Comparison of ENCODE assay signal across 9 mouse cellular contexts in genomic region chr9:86745926-86746581, GRCm38 (mm10). TPM values are rescaled to one million over a fixed set of nuclear protein-coding genes. Genes with fewer than 3 reads are reported as not detected.
DNase-seq lines count a peak whose midpoint lies in the region; ATAC-seq and TF ChIP-seq lines count a peak whose summit lies in the region.
"Had no signal": no experiment of that assay in that cellular context is flagged by ENCODE, and none has a peak within 500 bp of the region (broad histone marks: within the 10 kb centered on the region; RNA-seq: fewer than 3 reads in every experiment).

No protein-coding gene starts in this region.

- no peaks in the 10 kb centered on the region for H3K36me3 ChIP-seq in hindbrain, postnatal 0 days (ENCODE audit: insufficient read depth, low read length)

- H3K27me3 ChIP-seq in hindbrain, postnatal 0 days (ENCODE audit: insufficient read depth, low read length) = no peaks in the 10 kb centered on the region

- no peak overlapping the region for H3K9ac ChIP-seq in hindbrain, postnatal 0 days (replicated peaks; ENCODE audit: low read length)

- WGBS in hindbrain, postnatal 0 days = 28% methylated on average over 13 of the region's 13 CpGs

- H3K27ac ChIP-seq in hindbrain, postnatal 0 days = no peak overlapping the region

- peak; percentile 98 for TF ChIP-seq CTCF in hindbrain, postnatal 0 days (IDR thresholded peaks at IDR 0.05; ENCODE audit: low read depth)

- H3K4me1 ChIP-seq in hindbrain, postnatal 0 days (ENCODE audit: insufficient read depth, low read length) = peaks cover 9% of the 10 kb centered on the region

- no peak overlapping the region for H3K4me3 ChIP-seq in hindbrain, postnatal 0 days (ENCODE audit: low read length)

- no peak overlapping the region for H3K4me2 ChIP-seq in hindbrain, postnatal 0 days (ENCODE audit: low read depth, low read length)

- no peaks in the 10 kb centered on the region for H3K9me3 ChIP-seq in hindbrain, postnatal 0 days (ENCODE audit: low read length)

- DNase-seq in R1 (ENCODE audit: low read depth, low spot score) = peak; percentile 84
- DNase-seq in cerebellum, postnatal 14 days = peak; percentile 82 to 84
- peak; percentile 68 to 87 for DNase-seq in frontal cortex, postnatal 36 days (ENCODE audit: low spot score in 2 of 2)
- DNase-seq in hindbrain, postnatal 0 days (ENCODE audit: low spot score) = peak; percentile 93
- peak; percentile 75 for DNase-seq in left cerebral cortex, adult 11 months (ENCODE audit: low spot score)
- peak; percentile 76 for DNase-seq in right cerebral cortex, postnatal 25 days

- ATAC-seq in hindbrain, postnatal 0 days = peak; percentile 85
- 0 out of 2 replicates have a peak, but pooled peaks have one; percentile 35 for ATAC-seq in megakaryocyte, adult 5-6 weeks (ENCODE audit: poor library complexity, severe bottlenecking)
- ATAC-seq in erythroblast, adult 5-6 weeks (replicated peaks; ENCODE audit: low FRiP score, poor library complexity, severe bottlenecking) = no peak

RNA-seq across cellular contexts. Expression of gene Prss35, which starts 2.6 kb away (rescaled TPM):
- 5.0 and 8.6 TPM in 2 replicates for total RNA-seq in hindbrain, postnatal 0 days (2014; rRNA removed)
- polyA plus RNA-seq in hindbrain, postnatal 0 days (2015; fragmentation: Nextera tagmentation; extraction: Ambion mirVana) = 9.6 and 10.8 TPM in 2 replicates
- not detected in 2 replicates for total RNA-seq in megakaryocyte, adult 5-6 weeks (2015)
- total RNA-seq in megakaryocyte, adult 5-6 weeks (2017) = not detected in 2 replicates
- not detected in 2 replicates for total RNA-seq in erythroblast, adult 5-6 weeks (2015; ENCODE audit: low replicate concordance)
- total RNA-seq in erythroblast, adult 5-6 weeks (2017; ENCODE audit: low replicate concordance) = not detected in 2 replicates
- total RNA-seq: neutrophil, adult 5-6 weeks had no signal

RNA-seq across cellular contexts. Expression of gene Me1, which starts 50.3 kb away (rescaled TPM):
- 37.2 and 37.5 TPM in 2 replicates for total RNA-seq in hindbrain, postnatal 0 days (2014; rRNA removed)
- 75.0 and 76.5 TPM in 2 replicates for polyA plus RNA-seq in hindbrain, postnatal 0 days (2015; fragmentation: Nextera tagmentation; extraction: Ambion mirVana)
- not detected in 2 replicates for total RNA-seq in megakaryocyte, adult 5-6 weeks (2015)
- not detected in 2 replicates for total RNA-seq in megakaryocyte, adult 5-6 weeks (2017)
- 0.58 TPM in 1 of 2 replicates, not detected in the other for total RNA-seq in erythroblast, adult 5-6 weeks (2015; ENCODE audit: low replicate concordance)
- total RNA-seq in erythroblast, adult 5-6 weeks (2017; ENCODE audit: low replicate concordance) = 2.8 TPM in 1 of 2 replicates, not detected in the other
- total RNA-seq: neutrophil, adult 5-6 weeks had no signal

Comparison
In these comparisons a context has a peak if more than half of its experiments do, and no peak if none do; other contexts are left out.
1. RNA of gene Me1, which starts 50.3 kb away (total RNA-seq): 37.2 to 37.5 TPM in hindbrain, postnatal 0 days; 0.58 to 2.8 TPM in erythroblast, adult 5-6 weeks and not detected in megakaryocyte, adult 5-6 weeks; every median in the first group is over 10 times any median in the second.
2. Peak in every context shown above with its lines, with median percentiles within 50 percentile points of each other: DNase-seq.